Comparison of ENCODE assay signal across 26 mouse cellular contexts in the genomic region with DNA sequence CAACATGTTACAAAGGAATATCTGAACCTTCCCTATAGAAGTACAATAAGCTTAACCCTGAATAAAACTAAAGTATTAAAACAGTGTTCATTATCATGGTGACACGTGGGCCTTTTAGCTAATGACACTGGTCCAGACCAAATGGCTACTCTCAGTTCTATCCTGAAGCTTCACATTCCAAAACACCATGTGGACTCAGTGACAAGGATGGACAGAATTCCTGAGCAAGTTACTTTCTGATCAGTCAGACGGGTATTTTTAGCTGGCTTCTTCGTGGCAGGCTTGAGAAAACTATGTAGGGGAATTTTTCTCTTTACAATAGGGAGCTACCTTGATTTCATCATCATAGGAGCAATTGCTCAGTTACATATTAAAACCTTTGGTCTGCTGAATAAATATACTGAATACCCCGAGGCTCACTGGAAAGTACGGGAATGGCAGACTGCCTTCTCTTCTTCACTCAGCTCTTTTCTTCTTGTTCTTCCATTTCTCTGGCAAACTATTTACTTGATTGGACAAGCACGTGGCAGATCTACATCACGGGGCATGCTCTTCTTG. TPM values are rescaled to one million over a fixed set of nuclear protein-coding genes. Genes with fewer than 3 reads are reported as not detected.
A peak's percentile ranks its signal among the peaks of the same experiment; 100 is the strongest.
DNase-seq lines count a peak whose midpoint lies in the region; ATAC-seq and TF ChIP-seq lines count a peak whose summit lies in the region.
"Had no signal": no experiment of that assay in that cellular context is flagged by ENCODE, and none has a peak within 500 bp of the region (broad histone marks: within the 10 kb centered on the region; RNA-seq: fewer than 3 reads in every experiment).

No protein-coding gene starts in this region.

- H3K27me3 ChIP-seq in heart, embryonic 15.5 days = no peaks in the 10 kb centered on the region
- no peaks in the 10 kb centered on the region for H3K27me3 ChIP-seq in lung, embryonic 15.5 days
- H3K27me3 ChIP-seq in midbrain, postnatal 0 days (ENCODE audit: insufficient read depth, low read length) = no peaks in the 10 kb centered on the region
- H3K27me3 ChIP-seq: embryonic facial prominence, embryonic 13.5 days; forebrain, embryonic 15.5 days; hindbrain, embryonic 15.5 days; neural tube, embryonic 12.5 days had no signal

- H3K4me3 ChIP-seq in heart, embryonic 15.5 days = no peak overlapping the region
- H3K4me3 ChIP-seq in lung, embryonic 15.5 days = no peak overlapping the region
- no peak overlapping the region for H3K4me3 ChIP-seq in embryonic fibroblast, embryonic 13.5 days (ENCODE audit: insufficient read depth, low read length)
- H3K4me3 ChIP-seq in midbrain, postnatal 0 days (ENCODE audit: low read depth, low read length) = no peak overlapping the region
- H3K4me3 ChIP-seq: embryonic facial prominence, embryonic 13.5 days; forebrain, embryonic 15.5 days; hindbrain, embryonic 15.5 days; limb, embryonic 10.5 days; midbrain, embryonic 10.5 days; neural tube, embryonic 12.5 days had no signal

- H3K9me3 ChIP-seq in heart, embryonic 15.5 days (replicated peaks) = no peaks in the 10 kb centered on the region
- no peaks in the 10 kb centered on the region for H3K9me3 ChIP-seq in lung, embryonic 15.5 days
- no peaks in the 10 kb centered on the region for H3K9me3 ChIP-seq in midbrain, postnatal 0 days (ENCODE audit: low read length)
- H3K9me3 ChIP-seq: embryonic facial prominence, embryonic 13.5 days; forebrain, embryonic 15.5 days; hindbrain, embryonic 15.5 days; limb, embryonic 10.5 days; midbrain, embryonic 10.5 days; neural tube, embryonic 12.5 days had no signal

- H3K9ac ChIP-seq in heart, embryonic 15.5 days = no peak overlapping the region
- H3K9ac ChIP-seq in lung, embryonic 15.5 days = no peak overlapping the region
- no peak overlapping the region for H3K9ac ChIP-seq in midbrain, postnatal 0 days (replicated peaks; ENCODE audit: low read length, poor library complexity, severe bottlenecking)
- H3K9ac ChIP-seq: embryonic facial prominence, embryonic 13.5 days; forebrain, embryonic 15.5 days; hindbrain, embryonic 15.5 days; neural tube, embryonic 12.5 days had no signal

- H3K4me2 ChIP-seq in heart, embryonic 15.5 days = no peak overlapping the region
- no peak overlapping the region for H3K4me2 ChIP-seq in lung, embryonic 15.5 days
- no peak overlapping the region for H3K4me2 ChIP-seq in midbrain, postnatal 0 days (ENCODE audit: low read depth, low read length, poor library complexity, severe bottlenecking)
- H3K4me2 ChIP-seq: embryonic facial prominence, embryonic 13.5 days; forebrain, embryonic 15.5 days; hindbrain, embryonic 15.5 days; liver, embryonic 11.5 days; neural tube, embryonic 12.5 days had no signal

- ATAC-seq in heart, embryonic 15.5 days (replicated peaks; ENCODE audit: insufficient number of reproducible peaks, insufficient read depth, low FRiP score, low read depth) = no peak
- no peak for ATAC-seq in lung, embryonic 15.5 days (ENCODE audit: borderline replicate concordance, extremely low read depth, low FRiP score, low TSS enrichment)
- ATAC-seq in midbrain, postnatal 0 days (ENCODE audit: low FRiP score) = no peak
- ATAC-seq: forebrain, embryonic 15.5 days had no signal

- WGBS in heart, embryonic 15.5 days = 51% methylated on average over 7 of the region's 7 CpGs
- WGBS in lung, embryonic 15.5 days = 54% methylated on average over 7 of the region's 7 CpGs
- 81% methylated on average over 7 of the region's 7 CpGs for WGBS in midbrain, postnatal 0 days

- H3K36me3 ChIP-seq in heart, embryonic 15.5 days = no peaks in the 10 kb centered on the region
- H3K36me3 ChIP-seq in lung, embryonic 15.5 days = no peaks in the 10 kb centered on the region
- no peaks in the 10 kb centered on the region for H3K36me3 ChIP-seq in midbrain, postnatal 0 days (ENCODE audit: insufficient read depth, low read length)
- H3K36me3 ChIP-seq: embryonic facial prominence, embryonic 13.5 days; forebrain, embryonic 15.5 days; hindbrain, embryonic 15.5 days; limb, embryonic 10.5 days; midbrain, embryonic 10.5 days; neural tube, embryonic 12.5 days had no signal

- no peak for TF ChIP-seq POLR2A in embryonic fibroblast, embryonic 13.5 days (IDR thresholded peaks at IDR 0.05; ENCODE audit: low read depth, low read length)

- DNase-seq in heart, adult 9 months (ENCODE audit: low spot score in 2 of 2) = no peak
- no peak for DNase-seq in lung, postnatal 4 days
- peak; percentile 11 for DNase-seq in lung, postnatal 36 days
- DNase-seq in midbrain, postnatal 0 days (ENCODE audit: low spot score) = no peak
- DNase-seq: adrenal gland, postnatal 10 days; cerebellum, adult 9-11 months; gastrocnemius, postnatal 14 days; kidney, adult 8-10 months; layer of hippocampus, adult 9-11 months; right cerebral cortex, postnatal 4 days; thymus, adult 2 months had no signal

- no peak for TF ChIP-seq CTCF in embryonic fibroblast, embryonic 13.5 days (IDR thresholded peaks at IDR 0.05; ENCODE audit: borderline replicate concordance, insufficient read depth, low read length)
- no peak for TF ChIP-seq CTCF in midbrain, postnatal 0 days (IDR thresholded peaks at IDR 0.05)

- H3K4me1 ChIP-seq in heart, embryonic 15.5 days (replicated peaks) = peaks cover 16% of the 10 kb centered on the region
- peaks cover 7% of the 10 kb centered on the region; the same call in 1 of the 2 replicates for H3K4me1 ChIP-seq in lung, embryonic 15.5 days
- H3K4me1 ChIP-seq in embryonic fibroblast, embryonic 13.5 days (ENCODE audit: control insufficient read depth, insufficient read depth, low read length) = peaks cover 18% of the 10 kb centered on the region
- H3K4me1 ChIP-seq in midbrain, postnatal 0 days (ENCODE audit: insufficient read depth, low read length) = no peaks in the 10 kb centered on the region
- H3K4me1 ChIP-seq: midbrain, embryonic 10.5 days; neural tube, embryonic 12.5 days had no signal

- peak overlapping the region; percentile 42 for H3K27ac ChIP-seq in heart, embryonic 15.5 days
- peak overlapping the region; percentile 74 for H3K27ac ChIP-seq in lung, embryonic 15.5 days
- peak overlapping the region; percentile 92 for H3K27ac ChIP-seq in embryonic fibroblast, embryonic 13.5 days (ENCODE audit: insufficient read depth, low read length)
- no peak overlapping the region for H3K27ac ChIP-seq in midbrain, postnatal 0 days (ENCODE audit: low read depth, low read length)
- H3K27ac ChIP-seq: embryonic facial prominence, embryonic 13.5 days; forebrain, embryonic 15.5 days; hindbrain, embryonic 15.5 days; limb, embryonic 10.5 days; macrophage; midbrain, embryonic 10.5 days; neural tube, embryonic 12.5 days had no signal

RNA-seq across cellular contexts. Expression of gene Ccl20, which starts 16.9 kb away (rescaled TPM):
- not detected in 2 replicates for polyA plus RNA-seq in heart, embryonic 15.5 days (2015; fragmentation: Nextera tagmentation; extraction: Ambion mirVana)
- polyA plus RNA-seq in lung, embryonic 15.5 days (2015; fragmentation: Nextera tagmentation; extraction: Ambion mirVana) = not detected in 2 replicates
- 11.8 and 12.2 TPM in 2 replicates for polyA plus RNA-seq in embryonic fibroblast, embryonic 13.5 days (2011; ENCODE audit: insufficient read length, low read depth, missing spikeins)
- total RNA-seq in midbrain, postnatal 0 days (2014; rRNA removed) = not detected in 2 replicates
- not detected in 2 replicates for polyA plus RNA-seq in midbrain, postnatal 0 days (2015; fragmentation: Nextera tagmentation; extraction: Ambion mirVana)
- total RNA-seq: adrenal gland, postnatal 10 days; gastrocnemius, postnatal 14 days; heart, postnatal 10 days; left cerebral cortex, adult 8-10 months had no signal
- polyA plus RNA-seq: embryonic facial prominence, embryonic 13.5 days; forebrain, embryonic 15.5 days; hindbrain, embryonic 15.5 days; limb, embryonic 10.5 days; macrophage; midbrain, embryonic 10.5 days; neural tube, embryonic 12.5 days had no signal

RNA-seq across cellular contexts. Expression of gene Krtap28-13, which starts 38.9 kb away (rescaled TPM):
- not detected in 2 replicates for polyA plus RNA-seq in heart, embryonic 15.5 days (2015; fragmentation: Nextera tagmentation; extraction: Ambion mirVana)
- not detected in 2 replicates for polyA plus RNA-seq in lung, embryonic 15.5 days (2015; fragmentation: Nextera tagmentation; extraction: Ambion mirVana)
- polyA plus RNA-seq in embryonic fibroblast, embryonic 13.5 days (2011; ENCODE audit: insufficient read length, low read depth, missing spikeins) = not detected in 2 replicates
- total RNA-seq in midbrain, postnatal 0 days (2014; rRNA removed) = not detected in 2 replicates
- not detected in 2 replicates for polyA plus RNA-seq in midbrain, postnatal 0 days (2015; fragmentation: Nextera tagmentation; extraction: Ambion mirVana)
- total RNA-seq: adrenal gland, postnatal 10 days; gastrocnemius, postnatal 14 days; heart, postnatal 10 days; left cerebral cortex, adult 8-10 months had no signal
- polyA plus RNA-seq: brain, embryonic 14.5 days; embryonic facial prominence, embryonic 13.5 days; forebrain, embryonic 15.5 days; hindbrain, embryonic 15.5 days; limb, embryonic 10.5 days; liver, embryonic 11.5 days; macrophage; midbrain, embryonic 10.5 days; neural tube, embryonic 12.5 days; stomach, embryonic 16.5 days; thymus, adult 2 months had no signal

RNA-seq across cellular contexts. Expression of gene A030005K14Rik, which starts 40.5 kb away (rescaled TPM):
- polyA plus RNA-seq in heart, embryonic 15.5 days (2015; fragmentation: Nextera tagmentation; extraction: Ambion mirVana) = not detected in 2 replicates
- not detected in 2 replicates for polyA plus RNA-seq in lung, embryonic 15.5 days (2015; fragmentation: Nextera tagmentation; extraction: Ambion mirVana)
- not detected in 2 replicates for polyA plus RNA-seq in embryonic fibroblast, embryonic 13.5 days (2011; ENCODE audit: insufficient read length, low read depth, missing spikeins)
- total RNA-seq in midbrain, postnatal 0 days (2014; rRNA removed) = not detected in 2 replicates
- polyA plus RNA-seq in midbrain, postnatal 0 days (2015; fragmentation: Nextera tagmentation; extraction: Ambion mirVana) = not detected in 2 replicates
- total RNA-seq: adrenal gland, postnatal 10 days; gastrocnemius, postnatal 14 days; heart, postnatal 10 days; left cerebral cortex, adult 8-10 months had no signal
- polyA plus RNA-seq: brain, embryonic 14.5 days; embryonic facial prominence, embryonic 13.5 days; forebrain, embryonic 15.5 days; hindbrain, embryonic 15.5 days; limb, embryonic 10.5 days; liver, embryonic 11.5 days; macrophage; midbrain, embryonic 10.5 days; neural tube, embryonic 12.5 days; stomach, embryonic 16.5 days; thymus, adult 2 months had no signal

RNA-seq across cellular contexts. Expression of gene Gm47969, which starts 54.9 kb away (rescaled TPM):
- polyA plus RNA-seq in heart, embryonic 15.5 days (2015; fragmentation: Nextera tagmentation; extraction: Ambion mirVana) = not detected in 2 replicates
- polyA plus RNA-seq in lung, embryonic 15.5 days (2015; fragmentation: Nextera tagmentation; extraction: Ambion mirVana) = not detected in 2 replicates
- polyA plus RNA-seq in embryonic fibroblast, embryonic 13.5 days (2011; ENCODE audit: insufficient read length, low read depth, missing spikeins) = not detected in 2 replicates
- not detected in 2 replicates for total RNA-seq in midbrain, postnatal 0 days (2014; rRNA removed)
- not detected in 2 replicates for polyA plus RNA-seq in midbrain, postnatal 0 days (2015; fragmentation: Nextera tagmentation; extraction: Ambion mirVana)
- total RNA-seq: adrenal gland, postnatal 10 days; gastrocnemius, postnatal 14 days; heart, postnatal 10 days; left cerebral cortex, adult 8-10 months had no signal
- polyA plus RNA-seq: brain, embryonic 14.5 days; embryonic facial prominence, embryonic 13.5 days; forebrain, embryonic 15.5 days; hindbrain, embryonic 15.5 days; limb, embryonic 10.5 days; liver, embryonic 11.5 days; macrophage; midbrain, embryonic 10.5 days; neural tube, embryonic 12.5 days; stomach, embryonic 16.5 days; thymus, adult 2 months had no signal

RNA-seq across cellular contexts. Expression of gene Krtap28-10, which starts 57.4 kb away (rescaled TPM):
- polyA plus RNA-seq in heart, embryonic 15.5 days (2015; fragmentation: Nextera tagmentation; extraction: Ambion mirVana) = not detected in 2 replicates
- polyA plus RNA-seq in lung, embryonic 15.5 days (2015; fragmentation: Nextera tagmentation; extraction: Ambion mirVana) = not detected in 2 replicates
- polyA plus RNA-seq in embryonic fibroblast, embryonic 13.5 days (2011; ENCODE audit: insufficient read length, low read depth, missing spikeins) = not detected in 2 replicates
- total RNA-seq in midbrain, postnatal 0 days (2014; rRNA removed) = not detected in 2 replicates
- polyA plus RNA-seq in midbrain, postnatal 0 days (2015; fragmentation: Nextera tagmentation; extraction: Ambion mirVana) = not detected in 2 replicates
- total RNA-seq: adrenal gland, postnatal 10 days; gastrocnemius, postnatal 14 days; heart, postnatal 10 days; left cerebral cortex, adult 8-10 months had no signal
- polyA plus RNA-seq: brain, embryonic 14.5 days; embryonic facial prominence, embryonic 13.5 days; forebrain, embryonic 15.5 days; hindbrain, embryonic 15.5 days; limb, embryonic 10.5 days; liver, embryonic 11.5 days; macrophage; midbrain, embryonic 10.5 days; neural tube, embryonic 12.5 days; stomach, embryonic 16.5 days; thymus, adult 2 months had no signal

Comparison
In these comparisons a context has a peak if more than half of its experiments do, and no peak if none do; other contexts are left out.
1. RNA of gene Ccl20, which starts 16.9 kb away (polyA plus RNA-seq): 11.8 to 12.2 TPM in embryonic fibroblast, embryonic 13.5 days; not detected in heart, embryonic 15.5 days, not detected in lung, embryonic 15.5 days and not detected in midbrain, postnatal 0 days; every median in the first group is over 10 times any median in the second.